Mouse (Mus musculus) T-helper 17 cell (primary cell): ENCODE measurements around the gene Sass6.
"Not testable (repeated sequence)": the region's sequence is repeated elsewhere in the genome, so short reads cannot be mapped to it uniquely, and the experiment has no call there.

Experiments
- in situ Hi-C, 2 experiments: fragments of 300-600 bp; cut with MboI, MseI; formaldehyde crosslinking; loops; 1 replicate in 1 of 2; 2 replicates in 1 of 2; pipeline ENCODE4 v1.15.1; 2025; ENCODE audit warnings: high pct_unique_total_duplicates in 2 of 2

Gene Sass6

DNA sequence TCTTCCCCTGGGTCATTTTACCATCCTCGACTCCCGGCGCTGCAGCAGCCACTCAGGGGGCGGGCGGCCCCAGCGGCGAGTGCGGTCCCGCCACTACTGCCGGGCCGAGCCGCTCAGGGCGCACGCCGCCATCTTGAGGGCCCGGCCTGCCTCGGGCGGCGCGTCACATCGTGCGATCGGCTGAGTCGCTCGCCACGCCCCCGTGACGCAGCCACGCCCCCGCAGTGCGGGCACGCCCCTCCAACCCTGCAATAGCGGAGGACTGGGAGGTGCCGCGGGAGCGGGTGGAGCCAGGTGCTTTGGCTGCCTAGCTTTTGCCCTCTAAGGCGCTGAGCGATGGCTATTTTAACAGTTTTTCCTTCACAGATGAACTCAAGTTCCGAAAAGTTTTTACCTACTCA is 67.7 kb downstream of the Sass6 start, which contains the start of gene Mfsd14a:
Gene Mfsd14a (minus strand): TSS at position 215 of the 401 bp plus-strand sequence.
- in situ Hi-C loops, result no loop called here

DNA sequence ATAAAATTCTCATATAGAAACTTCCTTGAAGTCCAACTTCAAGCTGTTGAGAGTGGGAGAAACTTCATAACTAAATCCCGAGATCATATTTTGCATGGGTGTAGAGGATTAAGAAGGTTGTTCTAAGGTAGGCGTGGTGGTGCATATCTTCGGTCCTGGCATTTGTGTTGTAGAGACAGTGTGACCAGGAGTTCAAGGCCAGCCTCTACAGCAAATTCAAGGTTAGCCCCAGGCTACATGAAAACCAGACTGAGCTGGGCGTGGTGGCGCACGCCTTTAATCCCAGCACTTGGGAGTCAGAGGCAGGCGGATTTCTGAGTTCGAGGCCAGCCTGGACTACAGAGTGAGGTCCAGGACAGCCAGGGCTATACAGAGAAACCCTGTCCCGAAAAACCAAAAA is 69.5 kb downstream of the Sass6 start:
- in situ Hi-C loops, result not testable (repeated sequence)
